ENCODE assay signal across 22 mouse cellular contexts in genomic region chr3:57691772-57692171, GRCm38 (mm10). TPM values are rescaled to one million over a fixed set of nuclear protein-coding genes. Genes with fewer than 3 reads are reported as not detected.
DNase-seq lines count a peak whose midpoint lies in the region; ATAC-seq and TF ChIP-seq lines count a peak whose summit lies in the region.
"Had no signal": no experiment of that assay in that cellular context is flagged by ENCODE, and none has a peak within 500 bp of the region (broad histone marks: within the 10 kb centered on the region; RNA-seq: fewer than 3 reads in every experiment).

No protein-coding gene starts in this region.

- H3K27ac ChIP-seq in spleen, adult 2 months (ENCODE audit: insufficient read depth, low read length) = peak overlapping the region; percentile 70; the same call in 1 of the 2 replicates
- no peak overlapping the region for H3K27ac ChIP-seq in CH12.LX (ENCODE audit: insufficient read depth, low read depth)
- no peak overlapping the region for H3K27ac ChIP-seq in hindbrain, embryonic 10.5 days
- H3K27ac ChIP-seq: embryonic facial prominence, embryonic 13.5 days; forebrain, embryonic 12.5 days; heart, adult 2 months; heart, embryonic 15.5 days; hindbrain, embryonic 15.5 days had no signal

- no peaks in the 10 kb centered on the region for H3K27me3 ChIP-seq in spleen, adult 2 months (ENCODE audit: control insufficient read depth, insufficient read depth, low read length)
- no peaks in the 10 kb centered on the region for H3K27me3 ChIP-seq in CH12.LX (replicated peaks)
- H3K27me3 ChIP-seq in hindbrain, embryonic 10.5 days (ENCODE audit: insufficient read depth, poor library complexity, severe bottlenecking) = no peaks in the 10 kb centered on the region
- H3K27me3 ChIP-seq: embryonic facial prominence, embryonic 13.5 days; forebrain, embryonic 12.5 days; heart, embryonic 15.5 days; hindbrain, embryonic 15.5 days had no signal

- TF ChIP-seq RAD21 in CH12.LX (IDR thresholded peaks at IDR 0.05; ENCODE audit: low read depth, low read length) = no peak

- dilution Hi-C loops in CH12.LX (cut with MboI; ENCODE audit: extremely low pct_ligation_motif_present, extremely low pct_unique_long_range_greater_than_20kb, low sequenced_read_pairs) = no loop called here

- TF ChIP-seq POLR2A in spleen, adult 2 months (IDR thresholded peaks at IDR 0.05; ENCODE audit: low read depth, low read length) = no peak
- no peak for TF ChIP-seq POLR2A in CH12.LX (IDR thresholded peaks at IDR 0.05; ENCODE audit: low read depth, low read length)

- H3K4me2 ChIP-seq in CH12.LX (ENCODE audit: insufficient read depth, low read depth, poor library complexity, severe bottlenecking) = peak overlapping the region; percentile 94
- H3K4me2 ChIP-seq: embryonic facial prominence, embryonic 13.5 days; forebrain, embryonic 12.5 days; heart, embryonic 11.5 days; heart, embryonic 15.5 days; hindbrain, embryonic 15.5 days had no signal

- no peaks in the 10 kb centered on the region for H3K36me3 ChIP-seq in spleen, adult 2 months (ENCODE audit: control insufficient read depth, insufficient read depth, low read length)
- no peaks in the 10 kb centered on the region for H3K36me3 ChIP-seq in CH12.LX (replicated peaks in 1 of 2; ENCODE audit: control insufficient read depth in 1 of 2, insufficient read depth in 1 of 2, low read length in 1 of 2)
- no peaks in the 10 kb centered on the region for H3K36me3 ChIP-seq in hindbrain, embryonic 10.5 days
- H3K36me3 ChIP-seq: embryonic facial prominence, embryonic 13.5 days; forebrain, embryonic 12.5 days; heart, embryonic 15.5 days; hindbrain, embryonic 15.5 days had no signal

- DNase-seq in spleen, adult 2 months (ENCODE audit: low read depth in 1 of 2, low spot score in 2 of 2) = no peak
- DNase-seq in spleen, postnatal 10 days (ENCODE audit: low spot score in 2 of 2) = no peak
- peak; percentile 58 for DNase-seq in CH12.LX (ENCODE audit: extremely low read depth)
- DNase-seq in hindbrain, embryonic 10.5 days (ENCODE audit: low spot score) = no peak
- DNase-seq in urinary bladder, postnatal 25 days (ENCODE audit: low spot score) = no peak
- DNase-seq: adrenal gland, adult 2 months; adrenal gland, postnatal 25 days; cerebellum, adult 2 months; cerebellum, postnatal 14 days; gastrocnemius, postnatal 10 days; heart, adult 2 months; heart, postnatal 14 days had no signal

- TF ChIP-seq CTCF in spleen, adult 2 months (IDR thresholded peaks at IDR 0.05; ENCODE audit: extremely low read depth, insufficient read depth, insufficient read length, insufficient replicate concordance) = no peak
- TF ChIP-seq CTCF in CH12.LX (conservative IDR thresholded peaks at IDR 0.05 in 1 of 2, IDR thresholded peaks at IDR 0.05 in 1 of 2; ENCODE audit: low read depth in 2 of 2, low read length in 2 of 2) = no peak

- in situ Hi-C loops in CH12.LX (cut with MboI; ENCODE audit: low pct_ligation_motif_present, low pct_unique_long_range_greater_than_20kb, low sequenced_read_pairs) = no loop called here

- TF ChIP-seq EP300 in CH12.LX (IDR thresholded peaks at IDR 0.05; ENCODE audit: low read length) = peak; percentile 91

- H3K9me3 ChIP-seq in CH12.LX (replicated peaks; ENCODE audit: low read length) = no peaks in the 10 kb centered on the region
- no peaks in the 10 kb centered on the region for H3K9me3 ChIP-seq in hindbrain, embryonic 10.5 days
- H3K9me3 ChIP-seq: embryonic facial prominence, embryonic 13.5 days; forebrain, embryonic 12.5 days; heart, embryonic 15.5 days; hindbrain, embryonic 15.5 days had no signal

- no peaks in the 10 kb centered on the region for H3K79me2 ChIP-seq in CH12.LX (replicated peaks; ENCODE audit: control insufficient read depth, extremely low read depth, insufficient read depth, poor library complexity, severe bottlenecking)

- H3K4me1 ChIP-seq in spleen, adult 2 months (ENCODE audit: control insufficient read depth, insufficient read depth, insufficient read length) = peaks cover 13% of the 10 kb centered on the region; the same call in 1 of the 2 replicates
- H3K4me1 ChIP-seq in CH12.LX (ENCODE audit: control insufficient read depth in 1 of 2, insufficient read depth in 2 of 2) = peaks cover 9 to 61% of the 10 kb centered on the region in 2 experiments
- no peaks in the 10 kb centered on the region for H3K4me1 ChIP-seq in hindbrain, embryonic 10.5 days (replicated peaks)
- H3K4me1 ChIP-seq: forebrain, embryonic 12.5 days; heart, embryonic 15.5 days; hindbrain, embryonic 15.5 days had no signal

- H3K4me3 ChIP-seq in spleen, adult 2 months (ENCODE audit: extremely low read depth, insufficient read depth, insufficient read length) = no peak overlapping the region
- H3K4me3 ChIP-seq in CH12.LX (replicated peaks in 1 of 3; ENCODE audit: low read depth in 2 of 3, low read length in 2 of 3, poor library complexity in 1 of 3) = no peak overlapping the region
- H3K4me3 ChIP-seq in hindbrain, embryonic 10.5 days = no peak overlapping the region
- H3K4me3 ChIP-seq: embryonic facial prominence, embryonic 13.5 days; forebrain, embryonic 12.5 days; heart, adult 2 months; heart, embryonic 15.5 days; hindbrain, embryonic 15.5 days had no signal

- no peak overlapping the region for H3K9ac ChIP-seq in CH12.LX (ENCODE audit: insufficient read depth, low read depth)
- H3K9ac ChIP-seq: embryonic facial prominence, embryonic 13.5 days; forebrain, embryonic 12.5 days; heart, embryonic 15.5 days; hindbrain, embryonic 15.5 days had no signal

- WGBS in spleen, adult 2 months = 36% methylated on average over 4 of the region's 4 CpGs
- 88% methylated on average over 4 of the region's 4 CpGs for WGBS in hindbrain, embryonic 10.5 days

- ATAC-seq in megakaryocyte, adult 5-6 weeks (ENCODE audit: poor library complexity, severe bottlenecking) = peak; percentile 77
- ATAC-seq: CD4-positive, CD25-positive, alpha-beta regulatory T cell, adult 4 months; forebrain, embryonic 16.5 days had no signal

TF ChIP-seq in CH12.LX, 34 proteins besides CTCF, POLR2A, EP300 and RAD21 (continues in another document):
- no peak for TF ChIP-seq ZC3H11A (IDR thresholded peaks at IDR 0.05; ENCODE audit: low read depth, low read length)
- no peak for TF ChIP-seq CHD2 (IDR thresholded peaks at IDR 0.05; ENCODE audit: low read length)
- TF ChIP-seq ZNF384 (IDR thresholded peaks at IDR 0.05; ENCODE audit: low read depth, low read length) = no peak
- TF ChIP-seq ELF1 (IDR thresholded peaks at IDR 0.05; ENCODE audit: low read depth, low read length) = no peak
- TF ChIP-seq GABPA (IDR thresholded peaks at IDR 0.05; ENCODE audit: insufficient replicate concordance, low read depth, low read length) = no peak
- TF ChIP-seq BHLHE40 (IDR thresholded peaks at IDR 0.05; ENCODE audit: low read depth, low read length) = peak; percentile 70
- no peak for TF ChIP-seq MAZ (IDR thresholded peaks at IDR 0.05; ENCODE audit: low read depth, low read length)
- TF ChIP-seq NELFE (IDR thresholded peaks at IDR 0.05; ENCODE audit: low read depth, low read length) = no peak
- no peak for TF ChIP-seq UBTF (IDR thresholded peaks at IDR 0.05; ENCODE audit: low read depth, low read length)
- peak; percentile 92 for TF ChIP-seq IRF4 (IDR thresholded peaks at IDR 0.05; ENCODE audit: low read depth, low read length)
- 0 out of 2 replicates have a peak, but pooled peaks have one; percentile 32 for TF ChIP-seq JUND (conservative IDR thresholded peaks at IDR 0.05; ENCODE audit: low read depth, low read length)
- no peak for TF ChIP-seq USF1 (IDR thresholded peaks at IDR 0.05; ENCODE audit: low read depth, low read length)
- TF ChIP-seq ZKSCAN1 (IDR thresholded peaks at IDR 0.05; ENCODE audit: borderline replicate concordance, low read depth, low read length) = no peak
- no peak for TF ChIP-seq ETS1 (conservative IDR thresholded peaks at IDR 0.05; ENCODE audit: low read depth, low read length)
- TF ChIP-seq RCOR1 (conservative IDR thresholded peaks at IDR 0.05; ENCODE audit: low read depth, low read length) = no peak
- TF ChIP-seq ZMIZ1 (IDR thresholded peaks at IDR 0.05; ENCODE audit: low read depth, low read length) = no peak
- TF ChIP-seq TCF12 (IDR thresholded peaks at IDR 0.05; ENCODE audit: low read depth, low read length) = no peak
- no peak for TF ChIP-seq E2F4 (IDR thresholded peaks at IDR 0.05; ENCODE audit: insufficient replicate concordance, low read depth, low read length)
- TF ChIP-seq JUN (IDR thresholded peaks at IDR 0.05; ENCODE audit: insufficient read depth, low read depth, low read length) = 0 out of 2 replicates have a peak, but pooled peaks have one; percentile 4
- no peak for TF ChIP-seq USF2 (conservative IDR thresholded peaks at IDR 0.05; ENCODE audit: low read depth, low read length)
- no peak for TF ChIP-seq SMC3 (IDR thresholded peaks at IDR 0.05; ENCODE audit: low read depth, low read length)
- TF ChIP-seq MEF2A (IDR thresholded peaks at IDR 0.05; ENCODE audit: borderline replicate concordance, low read depth, low read length) = peak; percentile 49; the same call in 1 of the 2 replicates
- no peak for TF ChIP-seq HCFC1 (IDR thresholded peaks at IDR 0.05; ENCODE audit: low read depth, low read length)

RNA-seq across cellular contexts. Expression of gene Ankub1, which starts 0.8 kb away (rescaled TPM):
- polyA plus RNA-seq in spleen, adult 2 months (2012; rRNA removed) = not detected in 2 replicates
- not detected in 2 replicates for total RNA-seq in CH12.LX (2012; rRNA removed)
- total RNA-seq in CH12.LX (2014; rRNA removed) = 0.28 TPM in 1 of 2 replicates, not detected in the other
- 0.14 and 0.20 TPM in 2 replicates for polyA plus RNA-seq in CH12.LX (2012; ENCODE audit: insufficient read length, low read depth)
- total RNA-seq in megakaryocyte, adult 5-6 weeks (2015) = not detected in 2 replicates
- total RNA-seq in megakaryocyte, adult 5-6 weeks (2017) = not detected in 2 replicates
- 0.14 and 0.17 TPM in 2 replicates for polyA plus RNA-seq in hindbrain, embryonic 10.5 days (2016; fragmentation: Nextera tagmentation; extraction: Ambion mirVana)
- total RNA-seq: adrenal gland, adult 2 months; adrenal gland, postnatal 25 days; gastrocnemius, postnatal 10 days; heart, adult 2 months; heart, postnatal 14 days; hematopoietic stem cell, adult 5-6 weeks; MEL had no signal
- polyA plus RNA-seq: adrenal gland, adult 2 months; CD4-positive, CD25-positive, alpha-beta regulatory T cell, adult 4 months; heart, embryonic 15.5 days had no signal

RNA-seq across cellular contexts. Expression of gene Commd2, which starts 40.3 kb away (rescaled TPM):
- polyA plus RNA-seq in spleen, adult 2 months (2012; rRNA removed) = 10.4 and 11.5 TPM in 2 replicates
- 35.3 and 44.4 TPM in 2 replicates for total RNA-seq in CH12.LX (2012; rRNA removed)
- 65.3 and 69.1 TPM in 2 replicates for total RNA-seq in CH12.LX (2014; rRNA removed)
- 53.2 and 63.5 TPM in 2 replicates for polyA plus RNA-seq in CH12.LX (2012; ENCODE audit: insufficient read length, low read depth)
- total RNA-seq in megakaryocyte, adult 5-6 weeks (2015) = 39.5 and 48.5 TPM in 2 replicates
- 16.6 and 16.9 TPM in 2 replicates for total RNA-seq in megakaryocyte, adult 5-6 weeks (2017)
- 104 and 110 TPM in 2 replicates for polyA plus RNA-seq in hindbrain, embryonic 10.5 days (2016; fragmentation: Nextera tagmentation; extraction: Ambion mirVana)

RNA-seq across cellular contexts. Expression of gene Rnf13, which starts 44.1 kb away (rescaled TPM):
- 20.7 and 28.1 TPM in 2 replicates for polyA plus RNA-seq in spleen, adult 2 months (2012; rRNA removed)
- total RNA-seq in CH12.LX (2012; rRNA removed) = 12.3 and 16.2 TPM in 2 replicates
- 41.1 and 45.2 TPM in 2 replicates for total RNA-seq in CH12.LX (2014; rRNA removed)
- 17.1 and 23.3 TPM in 2 replicates for polyA plus RNA-seq in CH12.LX (2012; ENCODE audit: insufficient read length, low read depth)
- 117 and 127 TPM in 2 replicates for total RNA-seq in megakaryocyte, adult 5-6 weeks (2015)
- 94.0 and 104 TPM in 2 replicates for total RNA-seq in megakaryocyte, adult 5-6 weeks (2017)
- 43.3 and 47.8 TPM in 2 replicates for polyA plus RNA-seq in hindbrain, embryonic 10.5 days (2016; fragmentation: Nextera tagmentation; extraction: Ambion mirVana)
